Mouse (Mus musculus) kidney, embryonic 16.5 days (tissue): ENCODE data around the gene Ccdc171. TPM values are rescaled to one million over a fixed set of nuclear protein-coding genes. Genes with fewer than 3 reads are reported as not detected.
"Not testable (repeated sequence)": the region's sequence is repeated elsewhere in the genome, so short reads cannot be mapped to it uniquely, and the experiment has no call there.

Experiments
- ATAC-seq: fragments of 200-750 bp; cut with Nextera tagmentation; 2 replicates; pipeline ENCODE4 v1.8.0; 2017; ENCODE audit warnings: moderate TSS enrichment; ENCODE audit not compliant: low FRiP score, low TSS enrichment
- H3K27ac ChIP-seq: fragments of 300-500 bp; sonication (generic); 2 replicates; pipeline ENCODE4 v1.5.1; 2014; ENCODE audit warnings: low read length
- H3K27me3 ChIP-seq: fragments of 300-500 bp; sonication (generic); 2 replicates; pipeline ENCODE4 v1.6.1; 2014; ENCODE audit warnings: low read length, control low read depth, mixed read lengths; ENCODE audit not compliant: insufficient read depth
- H3K36me3 ChIP-seq: fragments of 300-500 bp; sonication (generic); 2 replicates; pipeline ENCODE4 v1.6.1; 2014; ENCODE audit warnings: low read length, control low read depth, mixed read lengths; ENCODE audit not compliant: insufficient read depth
- H3K4me1 ChIP-seq: fragments of 300-500 bp; sonication (generic); 2 replicates; pipeline ENCODE4 v1.6.1; 2014; ENCODE audit warnings: low read length, control low read depth, mixed read lengths; ENCODE audit not compliant: insufficient read depth
- H3K4me2 ChIP-seq: fragments of 300-500 bp; sonication (generic); replicated peaks from 2 replicates; pipeline ENCODE4 v1.6.1; 2014; ENCODE audit warnings: low read depth, low read length
- H3K4me3 ChIP-seq: fragments of 300-500 bp; sonication (generic); 2 replicates; pipeline ENCODE4 v1.5.1; 2014; ENCODE audit warnings: mild to moderate bottlenecking, low read length
- H3K9ac ChIP-seq: fragments of 300-500 bp; sonication (generic); replicated peaks from 2 replicates; pipeline ENCODE4 v1.6.1; 2014; ENCODE audit warnings: low read length
- H3K9me3 ChIP-seq: fragments of 300-500 bp; sonication (generic); 2 replicates; pipeline ENCODE4 v1.6.1; 2016; ENCODE audit warnings: low read length, control low read depth
- WGBS: fragments of 180-500 bp; shearing (Covaris S2); extraction: QIAGEN DNeasy Blood & Tissue Kit; methylation state at CpG from one replicate; pipeline ENCODE4 v1.1.7; 2014; 5-methylcytosine and 5-hydroxymethylcytosine counted together
- polyA plus RNA-seq: library from polyadenylated mRNA; unstranded; fragments of >200 nt; fragmentation: Nextera tagmentation; extraction: Ambion mirVana; gene quantifications from 2 replicates; pipeline ENCODE4 v1.2.1, GENCODE M21; 2015

Gene Ccdc171
- polyA plus RNA-seq, 1 experiment from 2014 or later, result 3.7 TPM

GRCm38 (mm10) chr4:83662301-83662700, 137.0 kb downstream of the Ccdc171 start:
- 84% methylated on average over 4 of the region's 4 CpGs for WGBS
- Histone ChIP-seq H3K4me2 (no peak overlapping the region), H3K4me3 (no peak overlapping the region), H3K9me3 (0 out of 2 replicates have a peak, but pooled peaks cover 5% of the 10 kb centered on the region), H3K27me3 (no peaks in the 10 kb centered on the region), H3K9ac (no peak overlapping the region), H3K4me1 (0 out of 2 replicates have a peak, but pooled peaks cover 2% of the 10 kb centered on the region), H3K36me3 (no peaks in the 10 kb centered on the region), H3K27ac (no peak overlapping the region)
- ATAC-seq, result no peak

- no peak overlapping the region for H3K4me2 ChIP-seq
- H3K9me3 ChIP-seq, result 0 out of 2 replicates have a peak, but pooled peaks cover 5% of the 10 kb centered on the region
- no peaks in the 10 kb centered on the region for H3K36me3 ChIP-seq
- H3K4me3 ChIP-seq, result no peak overlapping the region
- no peaks in the 10 kb centered on the region for H3K27me3 ChIP-seq
- no peak for ATAC-seq
- no peak overlapping the region for H3K27ac ChIP-seq
- H3K9ac ChIP-seq, result no peak overlapping the region
- no peaks in the 10 kb centered on the region for H3K4me1 ChIP-seq
- 84% methylated on average over 2 of the region's 2 CpGs for WGBS
Measured at GRCm38 (mm10) chr4:83669552-83669951, 144.2 kb downstream of the Ccdc171 start.

DNA sequence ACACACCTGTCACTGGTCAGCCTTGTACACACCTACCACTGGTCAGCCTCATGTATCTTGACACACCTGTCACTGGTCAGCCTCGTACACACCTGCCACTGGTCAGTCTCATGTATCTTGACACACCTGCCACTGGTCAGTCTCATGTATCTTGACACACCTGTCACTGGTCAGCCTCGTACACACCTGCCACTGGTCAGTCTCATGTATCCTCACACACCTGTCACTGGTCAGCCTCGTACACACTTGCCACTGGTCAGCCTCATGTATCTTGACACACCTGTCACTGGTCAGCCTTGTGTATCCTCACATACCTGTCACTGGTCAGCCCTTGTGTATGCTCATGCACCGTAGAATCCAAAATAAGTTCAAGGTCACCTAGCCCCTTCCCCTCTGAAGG, 150.0 kb downstream of the Ccdc171 start:
- not testable (repeated sequence) for H3K4me1 ChIP-seq, H3K27ac ChIP-seq, H3K27me3 ChIP-seq, H3K36me3 ChIP-seq, H3K9ac ChIP-seq, H3K4me2 ChIP-seq, H3K9me3 ChIP-seq, H3K4me3 ChIP-seq, ATAC-seq
- 92% methylated on average over 4 of the region's 4 CpGs for WGBS

- Histone ChIP-seq H3K9me3 (no peaks in the 10 kb centered on the region), H3K9ac (no peak overlapping the region), H3K4me1 (no peaks in the 10 kb centered on the region), H3K27ac (no peak overlapping the region), H3K4me2 (no peak overlapping the region), H3K27me3 (no peaks in the 10 kb centered on the region), H3K36me3 (no peaks in the 10 kb centered on the region), H3K4me3 (no peak overlapping the region)
- no peak for ATAC-seq
- WGBS, result 91% methylated on average over 4 of the region's 4 CpGs
Measured at GRCm38 (mm10) chr4:83676444-83676843, 151.1 kb downstream of the Ccdc171 start.

DNA sequence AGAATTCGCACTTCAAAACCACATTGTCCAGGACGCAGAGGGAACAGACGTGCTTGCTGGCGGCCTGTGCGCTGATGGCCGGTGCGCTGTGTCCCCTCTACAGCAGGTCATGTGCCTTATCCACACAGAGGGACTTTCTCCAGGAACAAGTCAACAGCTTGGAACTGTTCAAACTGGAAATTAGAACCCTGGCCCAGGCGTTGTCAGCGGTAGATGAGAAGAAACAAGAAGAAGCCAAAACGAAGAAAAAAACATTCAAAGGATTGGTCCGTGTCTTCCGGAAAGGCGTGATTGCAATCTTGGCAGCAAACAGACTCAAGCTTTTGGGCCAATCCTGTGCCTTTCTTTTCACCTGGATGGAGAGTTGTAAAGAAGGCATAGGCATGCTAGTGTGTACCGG, 155.7 kb downstream of the Ccdc171 start:
- ATAC-seq, result no peak
- WGBS, result 95% methylated on average over 14 of the region's 14 CpGs
- H3K4me2 ChIP-seq, result no peak overlapping the region

DNA sequence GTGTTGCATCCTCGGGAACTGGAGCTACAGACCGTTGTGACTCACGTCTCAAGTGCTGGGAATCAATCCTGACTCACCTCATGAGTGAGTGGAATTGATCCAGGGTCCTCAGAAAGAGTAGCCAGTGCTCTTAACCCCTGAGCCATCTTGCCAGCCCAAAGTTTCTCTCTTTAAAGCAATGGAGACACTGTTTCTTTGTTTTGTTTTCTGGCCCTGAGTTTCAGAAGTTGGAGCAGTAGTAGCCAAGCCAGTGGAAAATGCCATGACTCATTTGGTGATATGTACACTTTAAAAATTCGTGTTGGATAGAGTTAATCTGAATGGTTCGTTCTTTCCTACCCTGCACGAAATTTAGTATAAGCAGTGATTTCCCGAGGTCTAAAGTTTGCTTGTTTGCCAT, 157.5 kb downstream of the Ccdc171 start:
- ATAC-seq, result no peak
- 89% methylated on average over 7 of the region's 7 CpGs for WGBS

More for the DNA sequence above, 155.7 kb downstream of the Ccdc171 start:
- H3K27me3 ChIP-seq, result no peaks in the 10 kb centered on the region
- no peaks in the 10 kb centered on the region for H3K36me3 ChIP-seq
- no peak overlapping the region for H3K9ac ChIP-seq
- H3K4me1 ChIP-seq, result no peaks in the 10 kb centered on the region
- H3K4me3 ChIP-seq, result no peak overlapping the region
- H3K9me3 ChIP-seq, result no peaks in the 10 kb centered on the region
- no peak overlapping the region for H3K27ac ChIP-seq

DNA sequence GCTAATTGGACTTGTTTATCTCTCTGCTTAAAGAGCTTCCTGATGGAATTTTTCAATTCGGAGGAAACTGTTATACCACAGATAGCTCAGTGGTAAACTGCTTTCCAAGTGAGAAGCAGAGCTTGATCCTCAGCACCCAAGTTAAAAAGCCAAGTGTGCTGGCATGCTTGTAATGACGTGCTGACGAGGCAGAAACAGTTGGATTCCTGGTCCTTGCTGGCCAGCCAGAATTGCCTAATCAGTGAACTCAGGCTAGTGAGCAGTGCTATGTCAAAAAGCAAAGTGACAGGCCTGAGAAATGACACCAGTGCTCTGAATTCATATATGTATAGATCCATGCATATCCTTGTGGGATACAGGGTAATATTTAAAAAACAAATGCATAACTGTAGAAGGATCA, 174.8 kb downstream of the Ccdc171 start:
- 76% methylated on average over 3 of the region's 3 CpGs for WGBS

More for the DNA sequence above, 157.5 kb downstream of the Ccdc171 start:
- no peaks in the 10 kb centered on the region for H3K4me1 ChIP-seq
- H3K27me3 ChIP-seq, result no peaks in the 10 kb centered on the region
- H3K4me2 ChIP-seq, result no peak overlapping the region
- no peaks in the 10 kb centered on the region for H3K9me3 ChIP-seq
- H3K4me3 ChIP-seq, result no peak overlapping the region
- H3K9ac ChIP-seq, result no peak overlapping the region
- H3K36me3 ChIP-seq, result no peaks in the 10 kb centered on the region
- no peak overlapping the region for H3K27ac ChIP-seq

GRCm38 (mm10) chr4:83716996-83717395, 191.7 kb downstream of the Ccdc171 start:
- no peak for ATAC-seq
- Histone ChIP-seq H3K4me3 (no peak overlapping the region), H3K27me3 (no peaks in the 10 kb centered on the region), H3K9ac (no peak overlapping the region), H3K4me2 (no peak overlapping the region), H3K9me3 (no peaks in the 10 kb centered on the region), H3K27ac (no peak overlapping the region), H3K4me1 (no peaks in the 10 kb centered on the region), H3K36me3 (no peaks in the 10 kb centered on the region)
- 93% methylated on average over 1 of the region's 1 CpGs for WGBS

More for the DNA sequence above, 174.8 kb downstream of the Ccdc171 start:
- Histone ChIP-seq H3K4me3 (no peak overlapping the region), H3K4me1 (no peaks in the 10 kb centered on the region), H3K4me2 (no peak overlapping the region), H3K36me3 (no peaks in the 10 kb centered on the region), H3K27ac (no peak overlapping the region), H3K27me3 (no peaks in the 10 kb centered on the region), H3K9ac (no peak overlapping the region), H3K9me3 (no peaks in the 10 kb centered on the region)
- ATAC-seq, result no peak

DNA sequence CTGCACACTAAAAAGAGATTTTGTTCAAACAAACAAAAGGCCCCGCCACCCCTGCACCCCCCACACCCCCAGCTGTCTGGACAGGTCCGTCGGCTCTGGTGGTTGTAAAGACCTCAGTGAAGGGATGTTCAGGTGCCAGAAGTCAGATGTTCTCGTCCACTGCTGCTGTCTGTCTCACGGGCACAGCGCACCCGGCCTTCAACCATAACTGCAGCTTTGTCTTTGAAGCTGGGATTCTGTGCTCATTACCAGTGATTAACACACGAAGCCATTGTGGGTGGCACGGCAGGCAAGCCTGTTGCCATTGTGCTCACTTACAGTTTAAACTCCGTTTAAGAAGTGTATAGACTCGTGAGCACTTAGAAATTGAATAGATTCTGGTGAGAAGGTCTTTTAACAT, 194.5 kb downstream of the Ccdc171 start:
- Histone ChIP-seq H3K4me3 (no peak overlapping the region), H3K36me3 (no peaks in the 10 kb centered on the region), H3K4me2 (no peak overlapping the region), H3K9me3 (no peaks in the 10 kb centered on the region), H3K4me1 (no peaks in the 10 kb centered on the region), H3K27me3 (no peaks in the 10 kb centered on the region), H3K27ac (no peak overlapping the region), H3K9ac (no peak overlapping the region)
- 48% methylated on average over 11 of the region's 11 CpGs for WGBS
- no peak for ATAC-seq

GRCm38 (mm10) chr4:83725136-83725535, 199.8 kb downstream of the Ccdc171 start:
- no peaks in the 10 kb centered on the region for H3K27me3 ChIP-seq
- H3K9me3 ChIP-seq, result no peaks in the 10 kb centered on the region
- no peaks in the 10 kb centered on the region for H3K36me3 ChIP-seq
- H3K9ac ChIP-seq, result no peak overlapping the region
- no peak overlapping the region for H3K27ac ChIP-seq
- WGBS, result 13% methylated on average over 2 of the region's 2 CpGs
- no peak overlapping the region for H3K4me3 ChIP-seq
- H3K4me1 ChIP-seq, result no peaks in the 10 kb centered on the region
- ATAC-seq, result no peak
- no peak overlapping the region for H3K4me2 ChIP-seq
